Mouse (Mus musculus) layer of hippocampus, adult 11-12 months (tissue): ENCODE results near the gene Dhx57.
"Not testable (repeated sequence)": the region's sequence is repeated elsewhere in the genome, so short reads cannot be mapped to it uniquely, and the experiment has no call there.

Experiments used
- DNase-seq: peaks from one replicate; pipeline ENCODE4 v3.0.0; 2022; ENCODE audit warnings: low spot score

The Dhx57 gene

DNA sequence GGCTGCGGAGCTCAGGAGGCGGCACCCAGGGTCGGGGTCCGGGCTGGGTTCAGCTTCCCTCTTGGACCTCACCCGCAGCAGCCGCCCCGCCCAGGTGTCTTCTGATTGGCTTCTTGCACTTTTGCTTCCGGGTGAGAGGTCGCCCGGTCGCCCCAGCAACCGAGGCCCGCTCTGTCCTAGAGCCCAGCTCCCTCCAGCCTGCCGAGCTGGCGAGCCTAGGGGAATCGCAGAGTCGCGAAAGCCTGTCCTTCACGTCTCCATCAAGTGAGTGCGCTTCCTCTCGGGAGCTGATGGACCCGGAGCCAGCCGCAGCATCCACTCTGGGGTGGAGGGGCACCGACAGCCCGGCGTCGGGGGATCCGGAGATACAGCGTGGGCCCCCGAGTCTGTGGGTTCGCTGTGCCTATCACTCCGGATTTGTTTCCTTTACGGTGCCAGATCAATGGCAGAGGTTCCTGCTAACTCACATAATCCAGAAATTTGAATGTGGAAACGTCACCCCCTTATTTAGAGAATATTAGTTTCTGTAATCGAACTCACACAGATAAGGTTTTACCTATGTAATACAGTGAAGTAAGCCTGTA lies at the start of gene Dhx57, which contains the start of gene Morn2:
Gene Dhx57 (minus strand): TSS at position 403 of the 584 bp plus-strand sequence.
Gene Morn2 (plus strand): TSS at position 130 of the 584 bp plus-strand sequence.
- peak; percentile 96 for DNase-seq

DNA sequence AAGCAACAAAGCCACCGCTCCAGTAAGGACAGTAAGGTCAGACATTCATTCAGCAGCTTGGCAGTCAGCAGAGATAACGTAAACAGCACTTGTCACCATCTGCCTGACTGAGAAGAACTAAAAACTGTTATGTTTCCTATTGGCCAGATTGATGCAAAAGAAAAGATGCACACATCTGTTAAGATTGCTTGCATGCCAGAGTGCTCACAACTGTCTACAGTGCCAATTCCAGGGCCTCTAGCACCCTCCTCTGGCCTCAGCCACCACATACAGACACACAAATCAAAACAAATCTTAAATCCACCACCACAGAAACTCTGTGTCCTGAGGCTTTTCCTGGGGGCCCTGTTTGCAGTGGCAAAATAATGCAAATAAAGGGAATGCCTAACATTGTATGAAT lies 42.1 kb upstream of the Dhx57 start:
- no peak for DNase-seq

DNA sequence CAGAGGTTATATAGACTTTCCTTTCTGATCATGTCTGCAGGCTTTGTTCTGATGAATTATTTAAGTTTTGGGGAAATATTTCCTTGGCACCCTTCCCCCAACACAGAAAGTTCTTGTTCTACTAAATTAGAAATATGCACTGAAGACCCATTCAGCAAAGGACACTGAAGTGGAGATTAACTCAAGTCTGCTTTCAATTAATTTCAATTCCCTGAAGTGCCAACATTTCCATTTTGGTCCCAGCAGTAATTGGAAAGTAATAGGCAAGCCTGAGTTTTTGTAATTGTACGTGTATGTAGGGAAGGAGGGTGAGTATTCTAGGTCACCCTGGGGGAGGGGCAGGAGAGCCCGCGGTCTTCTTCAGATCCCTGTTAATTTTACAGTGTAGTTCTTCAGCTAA lies 36.2 kb upstream of the Dhx57 start:
- DNase-seq = no peak

DNA sequence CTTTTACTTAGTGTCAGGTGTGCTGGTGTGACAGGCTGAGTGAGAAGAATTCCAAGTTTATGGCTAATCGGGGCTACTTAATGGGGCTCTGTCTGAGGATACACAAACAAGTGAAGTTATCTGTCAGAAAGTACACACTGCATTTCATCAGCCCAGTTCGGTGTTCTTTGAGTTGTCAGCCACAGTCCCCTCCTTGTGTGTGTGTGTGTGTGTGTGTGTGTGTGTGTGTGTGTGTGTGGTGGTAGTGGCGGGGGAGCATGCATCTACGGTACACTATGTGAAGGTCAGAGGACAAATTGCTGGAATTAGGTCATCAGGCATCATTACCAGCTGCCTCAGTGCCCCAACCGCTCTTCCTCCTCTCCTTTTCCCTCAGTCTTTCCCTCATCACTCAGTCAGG lies 35.2 kb upstream of the Dhx57 start:
- no peak for DNase-seq

DNA sequence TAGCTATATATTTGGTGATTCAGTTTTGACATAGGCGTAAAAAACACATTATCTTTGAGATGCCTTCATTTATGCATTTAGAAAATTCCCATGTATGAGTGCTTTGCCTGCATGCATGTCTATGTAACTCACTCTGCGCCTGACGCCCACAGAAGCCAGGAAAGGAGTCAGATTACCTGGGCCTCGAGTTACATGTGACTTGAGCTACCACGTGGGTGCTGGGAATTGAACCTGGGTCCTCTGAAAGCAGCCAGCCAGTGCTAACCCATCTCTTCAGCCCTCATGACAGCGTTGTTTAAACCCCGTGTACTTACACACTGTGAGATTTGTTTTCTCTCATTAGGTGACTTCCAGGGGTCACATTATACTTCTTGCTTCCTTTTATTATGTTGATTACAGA lies 34.2 kb upstream of the Dhx57 start:
- no peak for DNase-seq

DNA sequence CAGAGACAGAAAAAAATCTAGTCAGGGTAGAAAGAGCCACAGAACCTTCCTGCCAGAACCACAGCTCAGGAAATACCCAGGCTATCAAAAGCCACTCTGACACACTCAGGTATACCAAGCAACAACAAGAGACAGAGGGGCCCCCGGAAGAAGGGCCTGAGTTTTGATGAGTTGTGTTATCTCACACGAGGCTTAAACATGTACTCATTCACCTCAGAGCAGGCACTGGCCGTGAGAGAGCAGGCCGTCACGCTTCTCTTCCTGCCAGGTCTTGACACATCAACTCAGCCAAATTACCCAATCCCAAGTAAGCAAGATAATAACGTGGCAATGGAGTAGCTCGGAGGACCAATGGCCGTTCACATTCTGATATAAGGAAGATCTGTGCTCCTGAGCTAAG lies 33.4 kb upstream of the Dhx57 start:
- DNase-seq = no peak

DNA sequence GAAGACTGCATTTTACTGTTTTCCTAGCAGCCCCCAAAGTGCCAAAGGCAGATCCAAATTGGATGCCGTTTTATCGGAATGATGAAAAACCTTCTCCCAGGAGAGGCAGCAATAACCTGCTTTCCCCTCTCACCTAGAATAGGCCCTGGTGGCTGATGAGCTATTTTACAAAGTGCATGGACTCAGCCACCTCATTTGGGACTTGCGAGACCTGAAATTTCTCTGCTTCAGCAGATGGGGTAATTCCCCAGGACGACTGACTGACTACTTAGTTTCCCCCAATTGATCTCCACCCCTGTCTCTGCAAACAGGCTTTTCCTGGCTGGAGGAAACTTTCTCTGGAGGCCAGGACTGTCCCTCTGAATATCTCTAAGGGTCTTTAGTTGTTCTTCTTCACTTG lies 32.7 kb upstream of the Dhx57 start:
- DNase-seq = no peak

DNA sequence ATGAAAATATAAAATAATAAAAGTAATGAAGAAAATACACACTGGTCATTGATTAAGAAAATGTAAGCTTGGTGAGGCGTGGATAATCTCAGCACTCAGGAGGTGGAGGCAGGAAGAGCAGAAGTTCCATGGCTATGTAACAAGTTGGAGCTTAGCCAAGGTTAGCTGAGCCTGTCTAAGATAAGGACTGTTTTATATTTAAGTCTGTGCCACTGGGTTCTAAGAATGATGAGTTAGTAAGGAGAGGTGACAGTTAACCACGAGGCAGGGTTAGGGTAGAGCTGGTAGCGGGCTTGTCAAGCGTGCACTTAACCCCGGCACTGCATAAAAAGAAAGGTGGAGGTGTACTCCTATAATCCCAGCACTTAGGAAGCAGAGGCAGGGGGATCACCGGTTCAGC lies 32.0 kb upstream of the Dhx57 start:
- DNase-seq = no peak

DNA sequence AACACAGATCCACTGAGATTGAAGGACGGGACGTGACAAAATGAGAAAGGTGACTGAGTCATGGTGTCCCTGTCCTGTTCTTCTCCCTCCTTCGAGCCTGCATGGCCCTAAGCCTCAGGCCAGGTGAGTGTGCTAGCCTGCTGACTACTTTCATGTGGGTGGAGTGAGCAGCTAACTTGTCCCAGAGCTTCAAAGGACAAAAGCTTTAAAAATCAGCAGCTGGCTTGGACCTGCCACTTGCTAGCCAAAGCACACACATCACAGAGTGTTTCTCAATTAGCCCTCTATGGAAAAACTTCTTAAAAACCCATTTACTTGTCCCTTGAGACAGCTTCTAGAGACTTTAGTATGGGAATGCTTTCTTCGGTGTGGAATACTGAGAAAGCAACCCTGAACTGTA lies 22.1 kb upstream of the Dhx57 start:
- DNase-seq = no peak

DNA sequence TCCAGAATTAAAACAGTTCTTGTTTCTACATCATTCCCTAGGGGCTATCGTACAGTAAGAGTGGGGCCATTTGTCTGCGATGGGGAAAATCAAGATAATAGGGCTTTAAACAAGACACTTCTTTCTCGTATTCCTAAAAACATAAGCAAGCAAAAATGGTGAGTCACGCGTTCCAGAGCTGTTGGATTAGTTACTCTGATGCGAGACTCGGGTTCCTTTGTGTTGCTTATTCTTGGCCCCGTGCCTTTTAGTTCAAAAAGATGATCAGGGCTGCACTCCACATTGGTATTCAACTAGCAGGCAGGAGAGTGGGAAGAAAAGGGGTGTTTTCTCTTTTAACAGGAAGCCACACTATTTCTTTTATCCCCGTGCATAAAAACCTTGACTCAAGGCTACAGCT lies 21.5 kb upstream of the Dhx57 start:
- DNase-seq = no peak

DNA sequence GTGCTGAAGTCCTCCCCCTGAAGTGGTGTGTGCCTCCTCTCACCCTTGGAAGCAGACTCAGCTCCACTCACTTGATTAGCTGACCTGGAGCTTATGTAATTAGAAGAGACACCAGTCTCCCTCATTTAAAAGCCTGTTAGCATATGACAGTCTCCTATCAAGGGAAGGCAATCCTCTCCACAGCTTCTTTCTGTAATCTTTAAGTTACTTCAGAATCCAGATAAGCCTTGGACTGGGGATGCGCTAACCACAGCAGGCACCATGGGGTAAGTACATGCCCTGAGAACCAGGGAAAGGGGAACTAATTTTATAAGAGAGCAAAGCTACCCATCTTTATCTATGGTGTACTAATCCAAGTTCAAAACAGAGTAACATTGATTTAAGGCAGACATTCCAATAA lies 17.0 kb upstream of the Dhx57 start, which contains the start of gene Arhgef33:
Gene Arhgef33 (plus strand): TSS at position 157 of the 400 bp plus-strand sequence.
- no peak for DNase-seq

DNA sequence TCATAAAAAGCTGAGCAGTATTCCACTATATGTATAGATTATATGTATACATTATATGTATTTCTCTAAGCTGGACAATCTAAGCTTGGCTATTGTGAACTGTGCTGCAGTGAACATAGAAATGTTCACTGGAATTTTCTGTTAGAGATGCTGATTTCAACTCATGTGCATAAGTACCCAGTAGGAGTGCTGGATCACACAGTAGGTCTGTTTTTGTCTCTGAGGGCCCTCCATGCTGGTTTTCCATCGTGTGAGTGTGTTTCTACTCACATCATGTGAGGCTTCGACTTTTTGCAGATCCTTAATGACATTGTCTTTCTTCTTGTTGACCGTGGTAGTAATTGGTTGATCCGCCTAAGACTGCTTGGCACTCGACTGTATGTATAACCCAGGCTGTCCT lies 8.6 kb upstream of the Dhx57 start:
- DNase-seq = no peak

DNA sequence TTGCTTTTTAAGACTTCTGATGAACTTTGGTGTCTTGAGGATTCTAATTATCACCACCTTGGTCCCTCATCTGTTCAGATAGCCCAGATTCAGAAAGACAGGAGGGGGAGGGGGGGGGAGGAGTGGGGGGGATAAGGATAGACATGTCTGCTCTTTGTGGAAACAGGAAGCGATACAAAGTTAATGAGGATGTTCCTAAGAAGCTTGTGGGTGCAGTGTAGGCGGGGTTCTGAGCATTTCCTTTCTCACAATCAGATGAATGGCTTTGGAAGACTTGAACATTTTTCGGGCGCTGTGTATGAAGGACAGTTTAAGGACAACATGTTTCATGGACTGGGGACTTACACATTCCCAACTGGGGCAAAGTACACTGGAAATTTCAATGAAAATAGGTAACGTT lies 5.0 kb upstream of the Dhx57 start:
- no peak for DNase-seq

DNA sequence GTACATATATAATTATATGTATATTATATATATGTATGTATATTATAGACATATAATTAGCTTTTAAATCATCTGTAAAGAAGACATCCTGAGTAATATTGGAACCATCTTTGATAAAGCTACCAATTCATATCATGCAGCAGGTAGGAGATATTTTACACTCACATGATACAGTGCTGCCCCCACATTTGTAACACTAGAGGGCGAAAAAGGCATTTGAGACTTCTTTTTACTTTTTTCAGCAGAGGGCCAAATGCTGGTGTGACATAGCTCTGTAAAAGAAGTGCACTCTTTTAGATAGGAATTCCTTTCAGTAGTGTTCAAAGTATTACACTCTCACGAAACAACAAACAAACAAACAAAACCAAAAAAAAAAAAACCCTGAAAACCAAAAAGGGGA lies 872 bp upstream of the Dhx57 start:
- peak; percentile 55 for DNase-seq

DNA sequence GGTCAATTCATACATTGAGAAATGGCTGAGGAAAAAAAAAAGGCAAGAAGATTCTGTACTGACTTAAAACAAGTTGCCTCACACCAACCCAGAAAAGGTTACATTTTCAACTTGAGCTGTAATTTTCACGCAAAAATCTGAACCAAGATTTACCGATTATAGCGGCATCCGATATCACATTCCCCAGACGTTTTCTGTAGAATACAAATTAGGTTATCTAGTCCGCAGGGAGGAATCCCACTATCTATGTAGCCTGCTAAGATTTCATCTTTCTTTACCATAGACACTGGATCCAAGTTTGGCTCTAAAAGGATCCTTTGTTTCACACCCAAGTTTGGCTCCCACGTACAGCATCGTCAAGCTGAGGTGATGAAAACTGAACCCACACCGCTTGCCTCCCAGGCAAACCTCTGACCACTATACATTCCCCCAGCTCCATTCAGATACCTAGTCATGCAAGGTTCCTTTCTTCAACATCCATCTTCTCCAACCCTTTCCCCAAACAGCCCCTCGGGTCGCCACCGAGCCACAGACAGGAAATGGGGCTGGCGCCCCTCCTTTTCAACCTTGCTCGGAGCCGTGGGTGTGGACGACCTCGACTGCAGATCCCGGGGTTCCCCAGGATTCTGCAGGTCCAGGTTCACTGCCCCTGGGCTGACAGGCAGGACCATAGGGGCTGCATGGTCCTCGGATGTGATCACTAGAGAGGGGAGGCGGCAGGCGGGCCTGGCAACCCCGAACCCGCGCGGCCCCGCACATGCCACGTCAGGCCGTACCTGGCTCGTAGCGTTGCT lies 799 bp downstream of the Dhx57 start:
- no peak for DNase-seq

DNA sequence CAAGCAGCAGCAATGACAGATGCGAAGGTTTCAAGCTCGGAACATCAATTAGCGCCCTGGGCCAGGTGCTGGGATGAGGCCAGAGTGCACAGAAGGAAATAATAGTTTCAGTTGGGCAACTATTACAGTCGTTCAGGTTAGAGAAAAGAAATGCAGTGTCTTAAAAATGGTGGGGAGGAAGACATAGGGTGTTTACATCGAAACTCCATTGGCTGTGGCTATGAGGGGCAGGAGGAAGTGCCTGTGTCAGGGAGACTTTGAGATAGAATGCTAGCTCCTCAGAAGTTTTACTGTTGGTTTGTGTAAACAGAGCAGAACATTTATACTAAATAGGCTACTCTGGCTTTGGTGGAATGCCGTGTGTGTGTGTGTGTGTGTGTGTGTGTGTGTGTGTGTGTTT lies 2.3 kb downstream of the Dhx57 start:
- DNase-seq = no peak

DNA sequence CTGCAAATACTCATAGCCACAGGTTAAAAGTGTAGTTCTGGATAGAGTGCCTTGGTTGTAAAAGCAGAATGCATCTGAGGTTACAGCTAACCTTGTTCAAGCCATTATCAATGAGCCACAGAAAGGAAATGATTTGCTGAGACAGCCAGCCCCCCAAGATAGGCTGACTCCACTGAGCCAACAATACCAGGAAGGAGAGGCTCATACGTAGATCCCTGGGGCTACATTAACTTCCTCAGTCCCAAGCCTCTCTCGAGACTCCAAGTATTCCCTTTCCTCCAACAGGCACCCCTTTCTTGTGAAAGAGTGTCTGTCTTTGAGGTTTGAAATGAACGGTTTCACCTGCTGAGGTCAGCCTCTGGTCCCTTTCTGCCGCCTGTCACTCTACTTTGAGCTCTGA lies 5.8 kb downstream of the Dhx57 start:
- no peak for DNase-seq

DNA sequence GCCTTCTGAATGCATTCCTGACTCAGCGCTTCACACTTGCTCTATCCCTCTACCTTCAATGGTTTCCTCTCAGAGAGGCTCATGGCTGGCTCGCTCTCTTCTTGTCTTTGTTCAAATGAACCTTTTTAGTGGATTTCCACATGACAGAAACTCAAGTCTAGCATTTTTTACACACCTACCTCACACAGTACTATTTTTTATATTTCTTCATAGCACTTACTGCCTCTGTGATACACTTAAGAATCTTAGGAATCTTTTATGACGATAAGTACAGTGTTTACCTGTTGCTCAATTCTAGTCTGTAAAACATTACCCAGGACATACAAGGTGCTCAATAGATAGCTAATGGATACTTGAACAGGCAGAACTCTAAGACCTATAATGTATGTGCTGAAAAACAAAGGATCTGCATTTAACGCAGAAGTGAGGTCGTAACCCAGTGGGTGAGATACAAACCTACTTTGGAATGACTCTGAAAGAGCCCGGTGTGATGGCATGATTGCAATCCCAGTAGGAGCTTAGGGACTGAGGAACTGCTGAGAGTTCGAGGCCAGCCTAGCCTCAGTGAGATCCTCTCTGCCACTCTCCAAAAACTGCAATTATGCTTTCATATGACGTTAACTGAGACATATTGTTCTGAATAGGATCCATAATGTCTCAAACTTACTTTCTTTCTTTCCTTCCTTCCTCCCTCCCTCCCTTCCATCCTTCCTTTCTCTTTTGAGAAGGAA lies 10.8 kb downstream of the Dhx57 start:
- DNase-seq = no peak

DNA sequence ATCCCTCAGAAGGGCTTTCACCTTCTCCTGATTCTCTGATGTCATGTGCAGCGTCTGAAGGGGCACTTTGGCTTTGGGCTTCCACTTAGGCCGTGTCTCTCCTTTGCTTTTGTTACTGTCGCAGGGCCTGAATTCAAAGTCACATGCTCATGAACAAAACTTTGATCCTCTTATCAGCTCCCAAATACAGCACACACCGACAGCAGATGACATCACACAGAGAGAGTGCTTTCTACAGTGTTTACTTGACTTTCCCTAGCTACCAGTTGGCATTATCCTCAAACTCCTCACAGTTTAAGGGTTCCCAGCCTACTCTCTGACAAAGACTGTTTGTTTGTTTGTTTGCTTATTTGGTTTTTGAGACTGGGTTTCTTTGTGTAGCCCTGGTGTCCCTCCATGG lies 12.0 kb downstream of the Dhx57 start:
- DNase-seq = no peak

DNA sequence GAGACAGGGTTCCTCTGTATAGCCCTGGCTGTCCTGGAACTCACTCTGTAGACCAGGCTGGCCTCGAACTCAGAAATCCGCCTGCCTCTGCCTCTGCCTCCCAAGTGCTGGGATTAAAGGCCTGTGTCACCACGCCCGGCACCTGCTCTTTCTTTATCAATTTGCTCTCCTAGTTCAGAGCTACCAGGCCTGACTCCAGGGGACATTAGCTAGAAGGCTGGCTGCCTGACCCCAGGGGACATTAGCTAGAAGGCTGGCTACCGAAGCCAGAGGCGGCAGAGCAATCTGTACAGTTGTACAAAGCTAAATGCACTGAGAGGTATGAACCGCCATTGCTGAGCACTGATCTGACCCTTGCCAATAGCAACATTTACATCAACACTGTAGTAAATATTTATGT lies 19.7 kb downstream of the Dhx57 start:
- not testable (repeated sequence) for DNase-seq

DNA sequence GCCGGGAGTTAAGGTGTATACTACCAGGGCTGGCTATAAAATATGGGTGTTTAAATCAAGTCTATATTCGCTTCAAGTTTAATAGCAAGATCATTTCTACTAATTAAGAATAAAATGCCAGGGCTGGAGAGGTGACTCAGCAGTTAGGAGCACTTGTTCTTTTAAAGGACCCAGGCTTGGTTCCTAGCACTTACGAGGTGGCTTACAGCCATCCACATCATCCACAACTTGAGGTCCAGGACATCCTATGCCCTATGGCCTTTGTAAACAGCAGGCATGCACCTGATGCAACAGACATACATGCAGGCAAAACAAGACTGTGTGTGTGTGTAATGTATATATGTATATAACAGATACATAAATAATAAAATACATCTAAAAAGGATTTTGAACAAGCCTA lies 22.1 kb downstream of the Dhx57 start:
- DNase-seq = no peak

DNA sequence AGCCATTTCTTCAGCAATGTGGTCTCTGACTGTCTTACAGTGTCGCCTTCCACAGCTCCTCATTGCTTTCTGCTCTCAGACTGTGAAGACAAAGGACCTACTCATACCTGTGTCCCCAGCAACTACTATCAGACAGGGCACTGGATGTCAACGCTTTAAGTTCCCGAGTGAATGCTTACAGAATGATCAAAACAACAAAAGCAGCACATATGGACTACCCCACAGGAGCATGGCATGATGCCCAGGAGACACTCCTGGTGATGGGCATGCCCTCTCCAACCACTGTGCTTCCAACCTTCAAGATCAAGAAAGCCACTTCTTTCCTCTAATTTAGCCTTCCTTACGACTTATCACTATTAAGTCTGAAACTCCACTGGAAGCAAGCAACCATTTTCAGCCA lies 23.2 kb downstream of the Dhx57 start:
- DNase-seq = no peak

DNA sequence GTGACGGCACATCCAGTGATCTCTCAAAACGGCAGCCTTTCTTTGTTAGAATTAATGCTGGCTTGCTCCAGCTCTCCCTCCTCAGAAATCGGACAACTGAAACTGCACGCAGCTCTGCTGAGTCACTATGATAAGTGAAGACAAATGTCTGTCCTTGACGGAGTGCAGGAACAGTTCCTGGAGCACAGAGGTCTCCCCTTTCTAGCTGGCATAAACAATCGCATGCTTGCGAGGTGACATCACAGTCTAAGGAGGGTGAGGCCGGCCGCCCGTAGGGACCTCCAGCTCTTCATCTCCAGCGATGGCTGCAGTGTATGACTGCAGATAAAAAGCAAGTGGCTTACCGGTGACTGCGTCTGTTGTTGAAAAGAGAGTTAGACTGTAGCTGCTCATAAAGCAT lies 35.1 kb downstream of the Dhx57 start:
- no peak for DNase-seq
